ENCODE assay signal across 17 mouse cellular contexts in genomic region chr15:7899286-7899685, GRCm38 (mm10).
DNase-seq lines count a peak whose midpoint lies in the region; ATAC-seq and TF ChIP-seq lines count a peak whose summit lies in the region.
"Had no signal": no experiment of that assay in that cellular context is flagged by ENCODE, and none has a peak within 500 bp of the region (broad histone marks: within the 10 kb centered on the region; RNA-seq: fewer than 3 reads in every experiment).

No protein-coding gene starts in this region.

- 96% methylated on average over 6 of the region's 6 CpGs for WGBS in heart, adult 2 months
- WGBS in lung, postnatal 0 days: 92% methylated on average over 6 of the region's 6 CpGs
- WGBS in small intestine, adult 2 months: 92% methylated on average over 6 of the region's 6 CpGs
- 94% methylated on average over 6 of the region's 6 CpGs for WGBS in neural tube, embryonic 15.5 days

- H3K27ac ChIP-seq in heart, adult 2 months: no peak overlapping the region
- H3K27ac ChIP-seq in lung, postnatal 0 days (ENCODE audit: low read length): no peak overlapping the region
- no peak overlapping the region for H3K27ac ChIP-seq in small intestine, adult 2 months (ENCODE audit: insufficient read depth, low read depth, low read length)
- no peak overlapping the region for H3K27ac ChIP-seq in neural tube, embryonic 15.5 days (replicated peaks)
- H3K27ac ChIP-seq: forebrain, embryonic 10.5 days; liver, embryonic 15.5 days had no signal

- intact Hi-C loops in heart, adult 2 months (cut with DNase I): no loop called here

- TF ChIP-seq CTCF in heart, adult 2 months (IDR thresholded peaks at IDR 0.05): peak; percentile 59
- peak; percentile 50 for TF ChIP-seq CTCF in lung, postnatal 0 days (IDR thresholded peaks at IDR 0.05)
- peak; percentile 47; the same call in 1 of the 2 replicates for TF ChIP-seq CTCF in small intestine, adult 2 months (IDR thresholded peaks at IDR 0.05; ENCODE audit: extremely low read depth, insufficient read length, insufficient replicate concordance, low read depth, low read length)

- H3K4me3 ChIP-seq in heart, adult 2 months: no peak overlapping the region
- no peak overlapping the region for H3K4me3 ChIP-seq in lung, postnatal 0 days (ENCODE audit: low read depth, low read length)
- no peak overlapping the region for H3K4me3 ChIP-seq in small intestine, adult 2 months (ENCODE audit: low read depth, low read length)
- H3K4me3 ChIP-seq in neural tube, embryonic 15.5 days (replicated peaks): no peak overlapping the region
- H3K4me3 ChIP-seq: forebrain, embryonic 10.5 days; liver, embryonic 15.5 days had no signal

- H3K4me1 ChIP-seq in heart, adult 2 months (ENCODE audit: control insufficient read depth, insufficient read depth, low read length): no peaks in the 10 kb centered on the region
- H3K4me1 ChIP-seq in lung, postnatal 0 days (ENCODE audit: insufficient read depth, low read depth, low read length): no peaks in the 10 kb centered on the region
- no peaks in the 10 kb centered on the region for H3K4me1 ChIP-seq in small intestine, adult 2 months (ENCODE audit: control insufficient read depth, insufficient read depth, insufficient read length, low read length)
- H3K4me1 ChIP-seq in neural tube, embryonic 15.5 days: no peaks in the 10 kb centered on the region
- H3K4me1 ChIP-seq: liver, embryonic 15.5 days had no signal

- H3K27me3 ChIP-seq in heart, adult 2 months (ENCODE audit: control insufficient read depth, insufficient read depth, low read length): no peaks in the 10 kb centered on the region
- no peaks in the 10 kb centered on the region for H3K27me3 ChIP-seq in lung, postnatal 0 days (replicated peaks; ENCODE audit: insufficient read depth, low read length)
- H3K27me3 ChIP-seq in small intestine, adult 2 months (ENCODE audit: control insufficient read depth, insufficient read depth, low read length): no peaks in the 10 kb centered on the region
- no peaks in the 10 kb centered on the region for H3K27me3 ChIP-seq in neural tube, embryonic 15.5 days (replicated peaks)
- H3K27me3 ChIP-seq: liver, embryonic 15.5 days had no signal

- H3K79me2 ChIP-seq in heart, adult 2 months (replicated peaks; ENCODE audit: control insufficient read depth, insufficient read depth, low read length): no peaks in the 10 kb centered on the region

- H3K9ac ChIP-seq in heart, adult 2 months (ENCODE audit: low read depth, low read length): no peak overlapping the region
- H3K9ac ChIP-seq in lung, postnatal 0 days (replicated peaks; ENCODE audit: low read depth): no peak overlapping the region
- H3K9ac ChIP-seq in neural tube, embryonic 15.5 days (replicated peaks): no peak overlapping the region
- H3K9ac ChIP-seq: liver, embryonic 15.5 days had no signal

- H3K4me2 ChIP-seq in lung, postnatal 0 days (replicated peaks; ENCODE audit: low read depth, low read length): no peak overlapping the region
- no peak overlapping the region for H3K4me2 ChIP-seq in neural tube, embryonic 15.5 days
- H3K4me2 ChIP-seq: liver, embryonic 15.5 days had no signal

- no peak for ATAC-seq in lung, postnatal 0 days
- no peak for ATAC-seq in frontal cortex, adult (ENCODE audit: low TSS enrichment)
- no peak for ATAC-seq in neural tube, embryonic 15.5 days (ENCODE audit: low FRiP score)

- TF ChIP-seq EP300 in heart, adult 2 months (IDR thresholded peaks at IDR 0.05; ENCODE audit: insufficient read depth, low read depth, low read length): no peak
- no peak for TF ChIP-seq EP300 in lung, postnatal 0 days (IDR thresholded peaks at IDR 0.05)

- no peaks in the 10 kb centered on the region for H3K36me3 ChIP-seq in heart, adult 2 months (ENCODE audit: control insufficient read depth, insufficient read depth, low read length)
- no peaks in the 10 kb centered on the region for H3K36me3 ChIP-seq in lung, postnatal 0 days (ENCODE audit: insufficient read depth, low read length)
- H3K36me3 ChIP-seq in small intestine, adult 2 months (ENCODE audit: control insufficient read depth, insufficient read depth, low read length): no peaks in the 10 kb centered on the region
- no peaks in the 10 kb centered on the region for H3K36me3 ChIP-seq in neural tube, embryonic 15.5 days
- H3K36me3 ChIP-seq: forebrain, embryonic 10.5 days; liver, embryonic 15.5 days had no signal

- no peak for DNase-seq in heart, adult 2 months
- no peak for DNase-seq in heart, adult 8-10 months (ENCODE audit: low spot score)
- no peak for DNase-seq in lung, postnatal 0 days (ENCODE audit: low spot score)
- no peak for DNase-seq in lung, postnatal 10 days
- DNase-seq in NIH3T3 (ENCODE audit: low read depth): peak; percentile 26
- DNase-seq: adrenal gland, postnatal 14 days; cerebellum, adult 18-20 months; gastrocnemius, postnatal 25 days; heart, postnatal 14 days; kidney, adult 18-20 months; midbrain, embryonic 14.5 days; right cerebral cortex, postnatal 4 days had no signal

- H3K9me3 ChIP-seq in lung, postnatal 0 days (ENCODE audit: low read length): no peaks in the 10 kb centered on the region
- H3K9me3 ChIP-seq in neural tube, embryonic 15.5 days (replicated peaks): no peaks in the 10 kb centered on the region
- H3K9me3 ChIP-seq: forebrain, embryonic 10.5 days; liver, embryonic 15.5 days had no signal

- no peak for TF ChIP-seq POLR2A in heart, adult 2 months (IDR thresholded peaks at IDR 0.05; ENCODE audit: insufficient read depth, low read depth, low read length)
- TF ChIP-seq POLR2A in small intestine, adult 2 months (IDR thresholded peaks at IDR 0.05; ENCODE audit: low read depth, low read length): no peak
